Mouse (Mus musculus): ENCODE measurements around the gene Gap43. TPM values are rescaled to one million over a fixed set of nuclear protein-coding genes. Genes with fewer than 3 reads are reported as not detected.
"Not testable (repeated sequence)": the region's sequence is repeated elsewhere in the genome, so short reads cannot be mapped to it uniquely, and the experiment has no call there.

Gene Gap43
- polyA plus RNA-seq (2015; fragmentation: Nextera tagmentation; extraction: Ambion mirVana): 1,781 and 1,991 TPM in 2 replicates

- H3K9me3 ChIP-seq (replicated peaks; ENCODE audit: control insufficient read depth, low read length, poor library complexity, severe bottlenecking): no peaks in the 10 kb centered on the region
- under 1% methylated on average over 18 of the region's 18 CpGs for WGBS
Observed at GRCm38 (mm10) chr16:42340021-42340768, at the start of gene Gap43. Gene Gap43, minus strand, starts transcription at chr16:42340651.

DNA sequence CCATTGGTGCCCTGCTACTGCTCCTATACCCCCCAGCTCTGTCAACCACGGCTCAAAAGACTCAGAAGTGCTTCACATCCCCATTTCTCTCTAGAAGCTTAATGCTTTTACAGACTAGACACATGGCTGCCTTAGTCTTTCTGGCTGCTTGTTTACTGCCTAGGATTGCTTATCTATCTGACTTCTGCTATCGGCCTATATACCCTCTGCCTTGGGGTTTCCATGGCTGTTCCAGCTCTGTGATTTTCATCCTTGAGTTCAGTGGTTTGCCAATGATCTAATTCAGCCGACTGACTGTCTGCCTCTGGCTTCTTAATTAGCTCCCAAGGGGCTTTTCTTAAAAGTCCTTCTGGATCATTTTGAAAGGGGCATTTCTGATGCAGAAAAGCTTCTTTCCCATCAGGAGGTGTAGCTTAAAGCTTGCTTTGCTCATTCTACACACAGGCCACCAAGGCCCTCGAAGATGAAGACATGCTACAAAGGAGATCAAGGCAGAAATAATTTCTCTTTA, 40.9 kb upstream of the Gap43 start:
- H3K4me3 ChIP-seq (ENCODE audit: low read depth, low read length): no peak overlapping the region
- 10% methylated on average over 4 of the region's 4 CpGs for WGBS
- peak; percentile 73 for ATAC-seq
- no peaks in the 10 kb centered on the region for H3K36me3 ChIP-seq (ENCODE audit: control insufficient read depth, insufficient read depth, low read length)
- H3K9ac ChIP-seq (ENCODE audit: low read depth, low read length): no peak overlapping the region
- H3K27ac ChIP-seq (ENCODE audit: low read length): peak overlapping the region; percentile 51
- no peaks in the 10 kb centered on the region for H3K9me3 ChIP-seq (replicated peaks; ENCODE audit: control insufficient read depth, low read length, poor library complexity, severe bottlenecking)
- H3K4me2 ChIP-seq (ENCODE audit: low read length): no peak overlapping the region
- peaks cover 6% of the 10 kb centered on the region; the same call in 1 of the 2 replicates for H3K4me1 ChIP-seq (ENCODE audit: control insufficient read depth, insufficient read depth, low read length)
- H3K27me3 ChIP-seq (ENCODE audit: control insufficient read depth, insufficient read depth, low read depth, low read length): no peaks in the 10 kb centered on the region

More at GRCm38 (mm10) chr16:42340021-42340768, at the start of gene Gap43:
- Histone ChIP-seq H3K36me3 (ENCODE audit: control insufficient read depth, insufficient read depth, low read length) (no peaks in the 10 kb centered on the region), H3K27ac (ENCODE audit: low read length) (peak within 1 kb of the TSS; percentile 85), H3K4me1 (ENCODE audit: control insufficient read depth, insufficient read depth, low read length) (peaks cover 24% of the 10 kb centered on the region), H3K9ac (ENCODE audit: low read depth, low read length) (peak within 1 kb of the TSS; percentile 67), H3K4me2 (ENCODE audit: low read length) (peak within 1 kb of the TSS; percentile 59), H3K27me3 (ENCODE audit: control insufficient read depth, insufficient read depth, low read depth, low read length) (no peaks in the 10 kb centered on the region), H3K4me3 (ENCODE audit: low read depth, low read length) (peak within 1 kb of the TSS; percentile 47)
- ATAC-seq: peak; percentile 87

DNA sequence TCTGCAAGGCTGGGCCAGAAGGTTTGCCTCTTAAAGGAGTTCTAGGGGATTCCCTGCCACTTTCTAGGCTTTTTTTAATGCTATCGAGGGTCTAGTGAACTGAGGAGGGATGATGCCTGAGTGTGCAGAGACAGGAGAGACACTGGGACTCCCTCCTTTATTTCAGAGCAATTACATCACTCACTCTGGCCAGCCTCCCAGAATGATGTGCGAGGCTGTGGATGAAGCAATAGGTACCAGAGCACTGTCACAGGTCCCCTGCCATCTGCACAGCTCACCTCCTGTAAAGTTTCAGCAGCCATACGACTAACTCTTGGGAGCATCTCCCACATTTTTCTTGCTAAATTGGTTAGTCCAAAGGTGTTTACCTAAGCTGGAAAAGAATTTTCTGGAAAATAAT, 40.2 kb upstream of the Gap43 start:
- Histone ChIP-seq H3K27me3 (ENCODE audit: control insufficient read depth, insufficient read depth, low read depth, low read length) (no peaks in the 10 kb centered on the region), H3K36me3 (ENCODE audit: control insufficient read depth, insufficient read depth, low read length) (no peaks in the 10 kb centered on the region), H3K9ac (ENCODE audit: low read depth, low read length) (no peak overlapping the region), H3K4me2 (ENCODE audit: low read length) (no peak overlapping the region), H3K4me3 (ENCODE audit: low read depth, low read length) (no peak overlapping the region), H3K9me3 (replicated peaks; ENCODE audit: control insufficient read depth, low read length, poor library complexity, severe bottlenecking) (no peaks in the 10 kb centered on the region), H3K4me1 (ENCODE audit: control insufficient read depth, insufficient read depth, low read length) (peaks cover 6% of the 10 kb centered on the region; the same call in 1 of the 2 replicates), H3K27ac (ENCODE audit: low read length) (no peak overlapping the region)
- ATAC-seq: 0 out of 2 replicates have a peak, but pooled peaks have one; percentile 28
- WGBS: 40% methylated on average over 3 of the region's 3 CpGs

DNA sequence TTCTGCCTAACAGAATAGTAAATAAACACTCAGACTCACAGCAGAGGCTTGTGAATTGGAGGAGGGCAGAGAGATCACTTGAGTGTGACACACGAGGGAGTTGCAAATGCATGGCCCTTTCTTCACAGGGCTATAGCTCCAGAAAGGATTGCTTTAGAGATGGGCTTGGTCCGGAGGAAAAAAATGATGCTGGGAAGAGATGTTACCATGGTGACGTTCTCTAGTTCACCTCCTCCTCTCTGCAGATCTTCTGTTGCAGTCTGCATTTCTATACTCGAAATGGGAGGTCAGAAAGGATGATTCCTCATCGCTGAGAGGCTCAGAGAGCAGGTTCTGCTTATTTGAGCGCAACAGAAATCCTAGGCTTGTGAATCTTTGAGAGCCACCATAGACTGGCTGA, 29.7 kb upstream of the Gap43 start:
- Histone ChIP-seq H3K4me3 (ENCODE audit: low read depth, low read length) (no peak overlapping the region), H3K36me3 (ENCODE audit: control insufficient read depth, insufficient read depth, low read length) (no peaks in the 10 kb centered on the region), H3K9ac (ENCODE audit: low read depth, low read length) (no peak overlapping the region), H3K4me1 (ENCODE audit: control insufficient read depth, insufficient read depth, low read length) (peaks cover 7% of the 10 kb centered on the region; the same call in 1 of the 2 replicates), H3K27me3 (ENCODE audit: control insufficient read depth, insufficient read depth, low read depth, low read length) (no peaks in the 10 kb centered on the region), H3K27ac (ENCODE audit: low read length) (peak overlapping the region; percentile 44), H3K4me2 (ENCODE audit: low read length) (no peak overlapping the region), H3K9me3 (replicated peaks; ENCODE audit: control insufficient read depth, low read length, poor library complexity, severe bottlenecking) (no peaks in the 10 kb centered on the region)
- peak; percentile 85 for ATAC-seq
- WGBS: 38% methylated on average over 6 of the region's 6 CpGs

GRCm38 (mm10) chr16:42369346-42369745, 28.9 kb upstream of the Gap43 start:
- Histone ChIP-seq H3K27ac (ENCODE audit: low read length) (peak overlapping the region; percentile 44), H3K4me2 (ENCODE audit: low read length) (no peak overlapping the region), H3K4me3 (ENCODE audit: low read depth, low read length) (no peak overlapping the region), H3K27me3 (ENCODE audit: control insufficient read depth, insufficient read depth, low read depth, low read length) (no peaks in the 10 kb centered on the region), H3K36me3 (ENCODE audit: control insufficient read depth, insufficient read depth, low read length) (no peaks in the 10 kb centered on the region), H3K9ac (ENCODE audit: low read depth, low read length) (no peak overlapping the region), H3K9me3 (replicated peaks; ENCODE audit: control insufficient read depth, low read length, poor library complexity, severe bottlenecking) (no peaks in the 10 kb centered on the region), H3K4me1 (ENCODE audit: control insufficient read depth, insufficient read depth, low read length) (peaks cover 7% of the 10 kb centered on the region; the same call in 1 of the 2 replicates)
- WGBS: 86% methylated on average over 6 of the region's 6 CpGs
- peak; percentile 48; the same call in 1 of the 2 replicates for ATAC-seq

DNA sequence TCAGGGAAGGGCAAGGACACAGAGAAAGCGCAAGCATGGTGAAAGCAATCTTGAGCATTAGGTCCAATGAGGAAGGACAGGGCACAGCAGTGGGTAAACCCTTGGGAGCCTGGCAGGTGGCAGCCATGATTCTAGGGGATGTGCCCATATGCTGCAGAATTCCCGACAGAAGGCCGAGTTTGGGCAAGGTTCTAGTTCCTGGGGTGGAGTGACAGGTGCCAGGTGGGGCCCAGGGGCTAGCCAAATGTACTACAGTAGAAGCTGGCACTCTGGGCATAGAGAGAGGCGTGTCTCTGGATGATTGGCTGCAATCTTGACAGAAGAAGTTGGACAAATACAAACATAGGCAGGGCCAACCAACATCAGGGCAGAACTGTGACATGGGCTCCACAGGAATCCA, 19.6 kb upstream of the Gap43 start:
- 89% methylated on average over 4 of the region's 4 CpGs for WGBS
- no peak overlapping the region for H3K4me3 ChIP-seq (ENCODE audit: low read depth, low read length)
- no peak for ATAC-seq

GRCm38 (mm10) chr16:42358058-42358457, 17.6 kb upstream of the Gap43 start:
- H3K9ac ChIP-seq (ENCODE audit: low read depth, low read length): no peak overlapping the region
- ATAC-seq: no peak
- WGBS: 90% methylated on average over 4 of the region's 4 CpGs

More for the DNA sequence above, 19.6 kb upstream of the Gap43 start:
- no peaks in the 10 kb centered on the region for H3K9me3 ChIP-seq (replicated peaks; ENCODE audit: control insufficient read depth, low read length, poor library complexity, severe bottlenecking)
- no peak overlapping the region for H3K27ac ChIP-seq (ENCODE audit: low read length)
- no peaks in the 10 kb centered on the region for H3K36me3 ChIP-seq (ENCODE audit: control insufficient read depth, insufficient read depth, low read length)
- H3K27me3 ChIP-seq (ENCODE audit: control insufficient read depth, insufficient read depth, low read depth, low read length): no peaks in the 10 kb centered on the region
- no peak overlapping the region for H3K9ac ChIP-seq (ENCODE audit: low read depth, low read length)
- H3K4me1 ChIP-seq (ENCODE audit: control insufficient read depth, insufficient read depth, low read length): 0 out of 2 replicates have a peak, but pooled peaks cover 2% of the 10 kb centered on the region
- no peak overlapping the region for H3K4me2 ChIP-seq (ENCODE audit: low read length)

GRCm38 (mm10) chr16:42350076-42350475, 9.6 kb upstream of the Gap43 start:
- no peaks in the 10 kb centered on the region for H3K27me3 ChIP-seq (ENCODE audit: control insufficient read depth, insufficient read depth, low read depth, low read length)
- H3K9me3 ChIP-seq (replicated peaks; ENCODE audit: control insufficient read depth, low read length, poor library complexity, severe bottlenecking): 0 out of 2 replicates have a peak, but pooled peaks cover 3% of the 10 kb centered on the region
- H3K36me3 ChIP-seq (ENCODE audit: control insufficient read depth, insufficient read depth, low read length): no peaks in the 10 kb centered on the region
- no peak overlapping the region for H3K9ac ChIP-seq (ENCODE audit: low read depth, low read length)
- no peaks in the 10 kb centered on the region for H3K4me1 ChIP-seq (ENCODE audit: control insufficient read depth, insufficient read depth, low read length)
- no peak overlapping the region for H3K4me2 ChIP-seq (ENCODE audit: low read length)
- ATAC-seq: no peak
- no peak overlapping the region for H3K27ac ChIP-seq (ENCODE audit: low read length)
- no peak overlapping the region for H3K4me3 ChIP-seq (ENCODE audit: low read depth, low read length)
- WGBS: 87% methylated on average over 2 of the region's 2 CpGs

More at GRCm38 (mm10) chr16:42358058-42358457, 17.6 kb upstream of the Gap43 start:
- Histone ChIP-seq H3K4me3 (ENCODE audit: low read depth, low read length) (no peak overlapping the region), H3K9me3 (replicated peaks; ENCODE audit: control insufficient read depth, low read length, poor library complexity, severe bottlenecking) (no peaks in the 10 kb centered on the region), H3K36me3 (ENCODE audit: control insufficient read depth, insufficient read depth, low read length) (no peaks in the 10 kb centered on the region), H3K4me2 (ENCODE audit: low read length) (no peak overlapping the region), H3K27ac (ENCODE audit: low read length) (no peak overlapping the region), H3K4me1 (ENCODE audit: control insufficient read depth, insufficient read depth, low read length) (0 out of 2 replicates have a peak, but pooled peaks cover 2% of the 10 kb centered on the region), H3K27me3 (ENCODE audit: control insufficient read depth, insufficient read depth, low read depth, low read length) (no peaks in the 10 kb centered on the region)

DNA sequence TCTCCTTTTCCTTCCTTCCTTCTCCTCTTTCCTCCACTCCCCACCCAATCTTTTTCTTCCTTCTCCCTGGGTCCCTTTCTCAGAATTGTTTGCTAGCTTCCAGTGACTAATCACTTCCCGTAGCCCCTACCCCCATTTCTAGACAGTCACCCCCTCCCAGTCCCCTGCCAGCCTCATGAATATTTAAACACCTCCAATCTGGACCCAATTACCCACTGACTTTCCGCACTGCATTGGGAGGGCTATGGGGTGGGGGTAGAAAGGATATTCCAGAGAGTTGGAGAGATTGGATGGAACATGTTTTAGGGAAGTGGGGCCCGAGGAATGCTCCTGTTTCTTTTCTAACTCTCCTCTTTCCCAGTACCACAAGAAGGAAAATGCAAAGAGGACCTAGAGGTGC, 414 bp upstream of the Gap43 start:
- not testable (repeated sequence) for H3K36me3 ChIP-seq (ENCODE audit: control insufficient read depth, insufficient read depth, low read length); H3K9me3 ChIP-seq (replicated peaks; ENCODE audit: control insufficient read depth, low read length, poor library complexity, severe bottlenecking); H3K27me3 ChIP-seq (ENCODE audit: control insufficient read depth, insufficient read depth, low read depth, low read length)
- H3K4me3 ChIP-seq (ENCODE audit: low read depth, low read length): peak overlapping the region; percentile 47
- H3K27ac ChIP-seq (ENCODE audit: low read length): peak overlapping the region; percentile 61
- H3K9ac ChIP-seq (ENCODE audit: low read depth, low read length): peak overlapping the region; percentile 67; the same call in 1 of the 2 replicates
- peaks cover 17% of the 10 kb centered on the region for H3K4me1 ChIP-seq (ENCODE audit: control insufficient read depth, insufficient read depth, low read length)
- peak overlapping the region; percentile 45 for H3K4me2 ChIP-seq (ENCODE audit: low read length)
- WGBS: 12% methylated on average over 2 of the region's 3 CpGs
- 0 out of 2 replicates have a peak, but pooled peaks have one; percentile 20 for ATAC-seq

Data from midbrain, embryonic 16.5 days (tissue).